8 mouse cellular contexts compared by ENCODE assay signal in the genomic region with DNA sequence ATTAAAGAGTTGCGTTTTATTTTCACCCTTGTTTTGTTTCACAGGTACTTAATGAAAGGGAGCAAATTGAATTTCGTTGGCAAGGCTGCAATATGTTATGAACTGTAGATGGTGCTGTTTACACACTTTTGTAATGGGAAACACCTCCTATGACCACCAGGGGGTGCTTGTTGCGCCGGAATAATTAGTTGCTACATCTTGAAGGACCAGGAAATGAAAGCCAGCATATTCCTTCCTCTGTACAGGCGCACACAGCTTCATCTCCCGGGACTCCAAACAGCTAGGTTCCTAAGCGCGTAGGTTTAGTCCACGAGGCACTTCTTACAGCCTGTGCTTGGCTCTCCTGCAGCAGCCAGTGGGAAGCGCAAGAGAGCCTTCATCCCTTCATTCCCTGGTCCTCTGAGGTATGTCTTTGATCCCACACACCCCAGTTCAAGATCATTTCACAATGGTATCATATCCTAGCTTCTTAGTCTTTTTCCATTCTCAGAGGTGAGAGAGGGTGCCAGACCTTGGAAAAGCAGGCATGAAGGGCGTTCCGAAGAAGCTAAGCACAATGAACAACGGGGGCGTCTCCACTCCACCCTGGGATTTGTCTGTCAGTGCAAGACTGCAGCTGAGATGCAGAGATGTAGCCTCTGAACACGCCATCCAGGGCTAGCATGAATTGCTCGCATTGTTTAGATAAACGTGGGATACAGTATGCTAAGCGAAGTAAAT.
DNase-seq lines count a peak whose midpoint lies in the region; ATAC-seq lines count a peak whose summit lies in the region.

No protein-coding gene starts in this region.

- H3K4me3 ChIP-seq in megakaryocyte, embryonic 14.5 days (replicated peaks) = peak overlapping the region; percentile 81

- peaks cover 2% of the 10 kb centered on the region for H3K27me3 ChIP-seq in megakaryocyte, embryonic 14.5 days (replicated peaks)

- peaks cover 7% of the 10 kb centered on the region for H3K4me1 ChIP-seq in megakaryocyte, embryonic 14.5 days

- H3K36me3 ChIP-seq in megakaryocyte, embryonic 14.5 days (replicated peaks; ENCODE audit: low read length) = no peaks in the 10 kb centered on the region

- ATAC-seq in common myeloid progenitor, adult 5-6 weeks (replicated peaks; ENCODE audit: low read depth, poor library complexity, severe bottlenecking) = peak; percentile 96
- ATAC-seq in inflammation-experienced regulatory T-cells, adult 6 months = no peak

- peak; percentile 63 to 92 for DNase-seq in adrenal gland, adult (ENCODE audit: inconsistent age in 2 of 2, low spot score in 1 of 2)
- peak; percentile 66 for DNase-seq in gastrocnemius, postnatal 10 days
- DNase-seq in induced T-regulatory cell, adult 2 months (ENCODE audit: low read depth) = peak; percentile 69
- peak; percentile 64 to 93 for DNase-seq in left cerebral cortex, adult 9 months (ENCODE audit: low spot score in 2 of 2)
- peak; percentile 86 to 88 for DNase-seq in right cerebral cortex, postnatal 10 days (ENCODE audit: low spot score in 2 of 2)

- H3K9me3 ChIP-seq in megakaryocyte, embryonic 14.5 days = peaks cover 4% of the 10 kb centered on the region; the same call in 1 of the 2 replicates
